Mouse (Mus musculus) testis, adult 2 months (tissue): Measurements from ENCODE around the gene Elmo1.

Source experiments
- CTCF ChIP-seq: fragments of 200-500 bp; IDR thresholded peaks from 2 replicates; pipeline ENCODE4 v1.5.1; 2012; ENCODE audit warnings: low read depth, mild to moderate bottlenecking, inconsistent platforms, low read length, moderate library complexity; ENCODE audit not compliant: control insufficient read depth, insufficient read depth, insufficient replicate concordance
- POLR2A ChIP-seq: fragments of 200-500 bp; IDR thresholded peaks from 2 replicates; pipeline ENCODE4 v1.6.1; 2012; ENCODE audit warnings: low read depth, mild to moderate bottlenecking, inconsistent platforms, low read length, moderate library complexity; ENCODE audit not compliant: control insufficient read depth

DNA sequence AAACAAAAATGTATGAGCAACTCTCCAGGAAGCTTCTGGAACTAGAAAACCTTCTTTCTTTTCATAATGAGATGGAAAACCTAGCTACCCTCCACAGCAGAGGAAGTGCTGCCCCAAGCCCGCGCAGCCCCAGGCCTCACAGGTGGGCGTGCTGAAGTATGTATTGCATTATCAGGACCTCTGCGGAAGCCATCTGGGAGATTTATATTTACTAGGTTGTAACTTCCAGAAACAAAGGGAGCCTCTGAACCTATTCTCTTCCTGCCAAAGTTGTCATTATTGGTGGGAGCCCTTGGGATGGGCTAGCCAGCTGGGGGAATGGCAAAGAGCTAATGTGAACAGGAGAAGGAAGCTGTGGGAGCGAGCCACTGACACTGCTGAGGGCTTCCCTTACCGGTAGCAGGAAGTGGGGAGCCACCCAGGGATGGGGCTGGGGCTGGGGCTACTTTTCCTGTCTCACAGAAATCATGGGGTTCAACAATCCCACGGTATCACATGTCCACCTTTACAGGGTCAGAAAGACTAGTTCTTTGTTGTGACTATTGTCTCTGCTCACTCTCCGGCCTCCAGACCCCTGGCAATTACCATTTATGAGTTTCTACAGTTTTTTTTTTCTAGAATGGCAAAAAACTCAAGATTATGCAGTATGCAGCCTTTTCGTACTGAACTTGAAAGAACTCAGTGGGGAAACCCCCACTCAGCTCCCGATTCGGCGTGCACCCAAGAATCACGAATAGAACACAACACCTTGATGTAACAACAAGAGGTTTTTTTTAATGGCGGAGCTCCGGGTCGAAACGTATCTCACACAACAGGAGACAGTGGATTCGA lies 44.2 kb downstream of the Elmo1 start:
- TF ChIP-seq POLR2A (no peak), CTCF (no peak)
